Mouse (Mus musculus) heart, adult 2 months (tissue): Measurements from ENCODE around the gene Prkag3. TPM values are rescaled to one million over a fixed set of nuclear protein-coding genes. Genes with fewer than 3 reads are reported as not detected.

ENCODE experiments used
- DNase-seq, 2 experiments: peaks; one replicate each; pipeline ENCODE4 v3.0.0; 2021
- H3K27ac ChIP-seq: fragments of 200-600 bp; 2 replicates; pipeline ENCODE4 v1.8.1; 2022
- H3K27me3 ChIP-seq: fragments of 200-500 bp; 2 replicates; pipeline ENCODE4 v1.6.1; 2012; ENCODE audit warnings: mild to moderate bottlenecking, low read length, inconsistent platforms, mixed read lengths; ENCODE audit not compliant: control insufficient read depth, insufficient read depth
- H3K36me3 ChIP-seq: fragments of 200-500 bp; 2 replicates; pipeline ENCODE4 v1.6.1; 2012; ENCODE audit warnings: low read length, inconsistent platforms; ENCODE audit not compliant: control insufficient read depth, insufficient read depth
- H3K4me1 ChIP-seq: fragments of 200-500 bp; 2 replicates; pipeline ENCODE4 v1.6.1; 2011; ENCODE audit warnings: low read length; ENCODE audit not compliant: control insufficient read depth, insufficient read depth
- H3K4me3 ChIP-seq: fragments of 200-600 bp; 2 replicates; pipeline ENCODE4 v1.8.1; 2022
- H3K79me2 ChIP-seq: fragments of 200-500 bp; replicated peaks from 2 replicates; pipeline ENCODE4 v1.6.1; 2012; ENCODE audit warnings: mild to moderate bottlenecking, inconsistent platforms, low read length, moderate library complexity, mixed read lengths; ENCODE audit not compliant: control insufficient read depth, insufficient read depth
- H3K9ac ChIP-seq: fragments of 200-500 bp; 2 replicates; pipeline ENCODE4 v1.6.1; 2012; ENCODE audit warnings: low read depth, mild to moderate bottlenecking, control low read depth, inconsistent platforms, low read length, mixed read lengths
- CTCF ChIP-seq: fragments of 200-600 bp; IDR thresholded peaks from 2 replicates; pipeline ENCODE4 v1.8.1; 2022; ENCODE audit warnings: antibody characterized with exemption, mild to moderate bottlenecking, moderate library complexity
- EP300 ChIP-seq: fragments of 200-500 bp; IDR thresholded peaks from 2 replicates; pipeline ENCODE4 v1.6.1; 2011; ENCODE audit warnings: low read depth, low read length, control low read depth; ENCODE audit not compliant: insufficient read depth
- POLR2A ChIP-seq: fragments of 200-500 bp; IDR thresholded peaks from 2 replicates; pipeline ENCODE4 v1.6.1; 2011; ENCODE audit warnings: mild to moderate bottlenecking, low read depth, low read length, control low read depth; ENCODE audit not compliant: insufficient read depth
- WGBS: fragments of 180-500 bp; shearing (Covaris S2); methylation state at CpG from one replicate; pipeline ENCODE4 v1.1.7; 2018; 5-methylcytosine and 5-hydroxymethylcytosine counted together
- intact Hi-C: fragments of 180-260 bp; cut with DNase I; formaldehyde crosslinking; loops from one replicate; pipeline ENCODE4 v1.15.1; 2025
- polyA plus RNA-seq: library from polyadenylated mRNA; depleted of rRNA; stranded (reverse); fragments of >200 nt; gene quantifications from 2 replicates; pipeline ENCODE4 v1.2.3, GENCODE M21; 2012
- total RNA-seq, 2 experiments: library from RNA; stranded (reverse); gene quantifications; 2 replicates each; pipeline ENCODE4 v1.2.3; 2021

Prkag3 gene
- total and polyA plus RNA-seq, 3 experiments = 1.1 to 2.1 (median 1.3) TPM

DNA sequence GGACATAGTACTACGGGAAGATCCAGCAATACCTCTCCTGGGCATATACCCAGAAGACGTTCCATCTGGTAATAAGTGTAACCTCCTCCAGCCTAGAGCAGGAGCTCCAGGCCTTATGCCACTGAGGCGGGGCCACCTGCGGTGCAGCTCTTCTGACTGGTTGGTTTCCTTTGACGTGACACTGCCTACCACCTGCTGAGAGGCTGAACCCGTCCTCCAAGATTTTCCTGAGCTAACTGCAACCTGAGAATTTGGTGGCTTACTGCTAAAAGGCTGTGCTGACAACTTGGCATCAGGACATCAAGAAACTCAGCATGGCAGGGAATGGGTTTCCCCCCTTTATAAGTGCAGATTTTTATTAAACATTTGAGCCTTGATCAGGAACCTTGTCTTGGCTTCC is 39.5 kb downstream of the Prkag3 start:
- H3K27ac ChIP-seq = no peak overlapping the region
- 50% methylated on average over 6 of the region's 6 CpGs for WGBS
- peaks cover 3% of the 10 kb centered on the region; the same call in 1 of the 2 replicates for H3K36me3 ChIP-seq
- no peaks in the 10 kb centered on the region for H3K79me2 ChIP-seq
- no peak for DNase-seq
- H3K4me1 ChIP-seq = peaks cover 5% of the 10 kb centered on the region
- no peak overlapping the region for H3K9ac ChIP-seq
- no peak overlapping the region for H3K4me3 ChIP-seq
- TF ChIP-seq EP300 (no peak), CTCF (no peak), POLR2A (no peak)
- intact Hi-C loops = no loop called here
- H3K27me3 ChIP-seq = no peaks in the 10 kb centered on the region

DNA sequence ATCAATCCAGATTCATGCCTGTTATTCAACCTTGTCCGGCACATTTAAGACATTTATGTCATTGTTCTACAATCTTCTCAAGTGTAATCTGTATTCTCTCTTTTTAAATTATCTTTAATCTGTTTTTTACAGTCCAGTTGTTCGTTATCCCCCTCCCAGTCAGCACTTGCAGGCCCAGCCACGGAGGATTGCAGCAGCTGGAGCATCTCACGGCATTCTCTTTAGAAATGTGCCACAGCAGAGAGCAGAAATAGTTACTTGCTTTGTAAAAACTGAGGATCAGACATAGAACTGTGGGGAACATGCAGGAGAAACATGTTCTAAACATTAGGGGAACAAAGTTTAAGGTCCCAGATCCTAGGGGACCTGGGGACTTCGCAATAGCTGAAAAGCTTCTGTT is 44.0 kb downstream of the Prkag3 start:
- no peak for DNase-seq

DNA sequence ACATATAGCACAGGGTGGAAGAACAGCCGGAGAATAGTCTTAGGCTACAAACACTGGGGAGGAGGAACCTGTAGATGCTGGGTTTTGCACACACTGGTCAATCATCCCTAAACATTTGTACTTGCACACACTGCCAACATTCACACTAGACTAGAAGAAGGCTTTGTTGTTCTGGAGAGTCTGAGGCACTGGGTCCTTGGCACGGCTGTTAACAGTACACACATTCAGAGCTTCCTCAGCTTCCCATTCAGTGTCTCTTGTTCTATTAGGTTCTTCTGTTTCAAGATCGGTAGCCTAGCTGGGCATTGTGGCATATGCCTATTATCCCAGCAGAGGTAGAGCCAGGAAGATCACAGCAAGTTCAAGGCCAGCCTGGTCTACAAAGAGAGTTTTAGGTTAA is 44.9 kb downstream of the Prkag3 start:
- H3K27ac ChIP-seq = no peak overlapping the region
- H3K4me1 ChIP-seq = peaks cover 2% of the 10 kb centered on the region
- no peak overlapping the region for H3K9ac ChIP-seq
- 84% methylated on average over 3 of the region's 3 CpGs for WGBS
- intact Hi-C loops = no loop called here
- TF ChIP-seq POLR2A = no peak
- no peak for TF ChIP-seq CTCF
- TF ChIP-seq EP300 = no peak
- H3K4me3 ChIP-seq = no peak overlapping the region
- H3K79me2 ChIP-seq = no peaks in the 10 kb centered on the region
- DNase-seq = no peak
- peaks cover 8% of the 10 kb centered on the region for H3K36me3 ChIP-seq
- no peaks in the 10 kb centered on the region for H3K27me3 ChIP-seq

More for the DNA sequence above, 44.0 kb downstream of the Prkag3 start:
- Histone ChIP-seq H3K79me2 (no peaks in the 10 kb centered on the region), H3K36me3 (peaks cover 3% of the 10 kb centered on the region), H3K9ac (no peak overlapping the region), H3K27me3 (no peaks in the 10 kb centered on the region), H3K4me3 (no peak overlapping the region), H3K27ac (no peak overlapping the region; the same call in 1 of the 2 replicates), H3K4me1 (peaks cover 1% of the 10 kb centered on the region)
- WGBS = 78% methylated on average over 5 of the region's 5 CpGs
- TF ChIP-seq POLR2A (no peak), EP300 (no peak), CTCF (no peak)
- intact Hi-C loops = no loop called here

DNA sequence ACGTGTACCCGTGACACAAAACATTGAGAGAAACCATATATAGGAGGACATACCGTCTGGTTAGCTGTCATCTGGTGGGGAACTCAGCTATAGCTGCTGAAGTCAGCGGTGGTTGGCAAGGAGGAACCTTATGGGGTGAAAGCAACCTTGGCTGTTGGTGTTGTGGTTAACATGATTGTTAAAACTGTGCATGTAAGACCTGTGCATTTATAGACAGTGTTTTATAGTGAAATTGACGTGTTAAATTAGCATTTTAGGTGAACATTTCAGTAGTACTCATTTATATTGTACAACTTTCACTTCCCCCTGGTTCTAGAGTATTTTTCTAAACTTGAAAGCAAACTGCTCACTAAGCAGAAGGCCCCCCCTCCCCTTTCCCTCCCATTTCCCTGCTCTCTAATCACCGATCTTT is 46.9 kb downstream of the Prkag3 start:
- H3K27ac ChIP-seq = no peak overlapping the region
- no peaks in the 10 kb centered on the region for H3K27me3 ChIP-seq
- no peak overlapping the region for H3K9ac ChIP-seq
- TF ChIP-seq POLR2A = no peak
- no peak for TF ChIP-seq CTCF
- TF ChIP-seq EP300 = no peak
- DNase-seq = no peak
- WGBS = 87% methylated on average over 6 of the region's 6 CpGs
- H3K36me3 ChIP-seq = peaks cover 14% of the 10 kb centered on the region
- no peak overlapping the region for H3K4me3 ChIP-seq
- no peaks in the 10 kb centered on the region for H3K79me2 ChIP-seq
- peaks cover 8% of the 10 kb centered on the region for H3K4me1 ChIP-seq
- intact Hi-C loops = no loop called here

- intact Hi-C loops = no loop called here
- Histone ChIP-seq H3K9ac (no peak overlapping the region), H3K4me1 (peaks cover 7% of the 10 kb centered on the region), H3K36me3 (peaks cover 12% of the 10 kb centered on the region), H3K27me3 (no peaks in the 10 kb centered on the region), H3K4me3 (no peak overlapping the region), H3K79me2 (no peaks in the 10 kb centered on the region), H3K27ac (peak overlapping the region; percentile 33)
- TF ChIP-seq EP300 (no peak), POLR2A (no peak), CTCF (no peak)
- WGBS = 19% methylated on average over 1 of the region's 1 CpGs
- peak in 1 of 2 experiments; percentile 29 for DNase-seq
Measured at GRCm38 (mm10) chr1:74698791-74699190, 50.2 kb downstream of the Prkag3 start.

GRCm38 (mm10) chr1:74698353-74698752 is 50.7 kb downstream of the Prkag3 start:
- H3K4me3 ChIP-seq = no peak overlapping the region
- TF ChIP-seq POLR2A = no peak
- no peak for TF ChIP-seq EP300
- TF ChIP-seq CTCF = no peak
- no peaks in the 10 kb centered on the region for H3K27me3 ChIP-seq
- no peaks in the 10 kb centered on the region for H3K79me2 ChIP-seq
- WGBS = 96% methylated on average over 1 of the region's 1 CpGs
- intact Hi-C loops = no loop called here
- peak overlapping the region; percentile 33 for H3K27ac ChIP-seq
- H3K4me1 ChIP-seq = peaks cover 7% of the 10 kb centered on the region
- H3K36me3 ChIP-seq = peaks cover 12% of the 10 kb centered on the region
- H3K9ac ChIP-seq = no peak overlapping the region
- no peak for DNase-seq
